In genomic region chr5:112212711-112213264, GRCm38 (mm10) we compare ENCODE assay signal across 17 mouse cellular contexts. TPM values are rescaled to one million over a fixed set of nuclear protein-coding genes. Genes with fewer than 3 reads are reported as not detected.
DNase-seq lines count a peak whose midpoint lies in the region; ATAC-seq and TF ChIP-seq lines count a peak whose summit lies in the region.
"Had no signal": no experiment of that assay in that cellular context is flagged by ENCODE, and none has a peak within 500 bp of the region (broad histone marks: within the 10 kb centered on the region; RNA-seq: fewer than 3 reads in every experiment).

No protein-coding gene starts in this region.

- H3K4me3 ChIP-seq in forebrain, embryonic 13.5 days: no peak overlapping the region
- no peak overlapping the region for H3K4me3 ChIP-seq in hindbrain, embryonic 14.5 days (replicated peaks; ENCODE audit: low read length)
- no peak overlapping the region for H3K4me3 ChIP-seq in midbrain, embryonic 14.5 days (replicated peaks; ENCODE audit: low read depth, low read length)
- H3K4me3 ChIP-seq in limb, embryonic 10.5 days: no peak overlapping the region

- peak overlapping the region; percentile 84; the same call in 1 of the 2 replicates for H3K27ac ChIP-seq in forebrain, embryonic 13.5 days
- peak overlapping the region; percentile 79 for H3K27ac ChIP-seq in hindbrain, embryonic 14.5 days
- peak overlapping the region; percentile 82 for H3K27ac ChIP-seq in midbrain, embryonic 14.5 days (replicated peaks; ENCODE audit: low read depth, low read length)
- H3K27ac ChIP-seq in limb, embryonic 10.5 days: no peak overlapping the region
- H3K27ac ChIP-seq: kidney, postnatal 0 days had no signal

- peak overlapping the region; percentile 29; the same call in 1 of the 2 replicates for H3K4me2 ChIP-seq in forebrain, embryonic 13.5 days
- no peak overlapping the region for H3K4me2 ChIP-seq in hindbrain, embryonic 14.5 days (replicated peaks)
- H3K4me2 ChIP-seq in midbrain, embryonic 14.5 days (ENCODE audit: low read length): peak overlapping the region; percentile 27

- WGBS in forebrain, embryonic 13.5 days: 58% methylated on average over 6 of the region's 6 CpGs
- WGBS in hindbrain, embryonic 14.5 days: 52% methylated on average over 6 of the region's 6 CpGs
- WGBS in midbrain, embryonic 14.5 days: 42% methylated on average over 6 of the region's 6 CpGs
- 81% methylated on average over 6 of the region's 6 CpGs for WGBS in limb, embryonic 10.5 days

- TF ChIP-seq CTCF in brain, embryonic 14.5 days (IDR thresholded peaks at IDR 0.05; ENCODE audit: borderline replicate concordance, extremely low read depth, insufficient read depth, insufficient read length): no peak

- H3K9ac ChIP-seq in forebrain, embryonic 13.5 days: no peak overlapping the region
- H3K9ac ChIP-seq in hindbrain, embryonic 14.5 days: no peak overlapping the region
- no peak overlapping the region; the same call in 1 of the 2 replicates for H3K9ac ChIP-seq in midbrain, embryonic 14.5 days (replicated peaks; ENCODE audit: low read length)

- peaks cover 52% of the 10 kb centered on the region for H3K4me1 ChIP-seq in forebrain, embryonic 13.5 days
- H3K4me1 ChIP-seq in hindbrain, embryonic 14.5 days (replicated peaks; ENCODE audit: control insufficient read depth, insufficient read depth, low read length): peaks cover 28% of the 10 kb centered on the region
- H3K4me1 ChIP-seq in midbrain, embryonic 14.5 days (ENCODE audit: control insufficient read depth, insufficient read depth, low read length): peaks cover 40% of the 10 kb centered on the region
- peaks cover 45% of the 10 kb centered on the region for H3K4me1 ChIP-seq in limb, embryonic 10.5 days

- H3K9me3 ChIP-seq in forebrain, embryonic 13.5 days (replicated peaks): no peaks in the 10 kb centered on the region
- no peaks in the 10 kb centered on the region for H3K9me3 ChIP-seq in hindbrain, embryonic 14.5 days (ENCODE audit: control insufficient read depth, low read length)
- no peaks in the 10 kb centered on the region for H3K9me3 ChIP-seq in midbrain, embryonic 14.5 days (ENCODE audit: control insufficient read depth, low read length)
- H3K9me3 ChIP-seq in limb, embryonic 10.5 days (replicated peaks): no peaks in the 10 kb centered on the region

- intact Hi-C loops in heart, postnatal 36 days (cut with DNase I): loop anchor here (5.0 kb wide), 1 partner anchor 215 kb away; no protein-coding TSS in a partner anchor

- no peaks in the 10 kb centered on the region for H3K27me3 ChIP-seq in forebrain, embryonic 13.5 days
- H3K27me3 ChIP-seq in hindbrain, embryonic 14.5 days (ENCODE audit: control insufficient read depth, insufficient read depth, low read length): no peaks in the 10 kb centered on the region
- no peaks in the 10 kb centered on the region for H3K27me3 ChIP-seq in midbrain, embryonic 14.5 days (ENCODE audit: control insufficient read depth, insufficient read depth, low read length)
- peaks cover 30% of the 10 kb centered on the region for H3K27me3 ChIP-seq in limb, embryonic 10.5 days (ENCODE audit: low read depth, poor library complexity, severe bottlenecking)

- no peak for ATAC-seq in forebrain, embryonic 13.5 days
- ATAC-seq in hindbrain, embryonic 14.5 days (ENCODE audit: low FRiP score): no peak
- no peak for ATAC-seq in midbrain, embryonic 14.5 days (ENCODE audit: low FRiP score, low TSS enrichment)

- peak; percentile 50 for DNase-seq in brain, embryonic 14.5 days (ENCODE audit: low read depth)
- DNase-seq in hindbrain, embryonic 14.5 days (ENCODE audit: low spot score): no peak
- DNase-seq in midbrain, embryonic 14.5 days: peak; percentile 64
- no peak for DNase-seq in natural killer cell, adult 2 months (ENCODE audit: low spot score in 2 of 2)
- no peak for DNase-seq in thymus, postnatal 14 days
- DNase-seq in limb, embryonic 10.5 days (ENCODE audit: low spot score): no peak
- no peak for DNase-seq in heart, postnatal 36 days
- DNase-seq: B cell, adult 2 months; cerebellum, adult 11 months; cerebellum, postnatal 36 days; heart, adult 18-20 months; layer of hippocampus, adult 9-11 months; lung, adult 2 months; right cerebral cortex, adult 18-20 months had no signal

- no peak for TF ChIP-seq POLR2A in brain, embryonic 14.5 days (IDR thresholded peaks at IDR 0.05; ENCODE audit: borderline replicate concordance, extremely low read depth, insufficient read depth, insufficient read length, poor library complexity, severe bottlenecking)

- H3K36me3 ChIP-seq in forebrain, embryonic 13.5 days (ENCODE audit: poor library complexity, severe bottlenecking): peaks cover 9% of the 10 kb centered on the region
- H3K36me3 ChIP-seq in hindbrain, embryonic 14.5 days (replicated peaks; ENCODE audit: control insufficient read depth, insufficient read depth): no peaks in the 10 kb centered on the region
- H3K36me3 ChIP-seq in midbrain, embryonic 14.5 days (ENCODE audit: control insufficient read depth, insufficient read depth, low read length): peaks cover 2% of the 10 kb centered on the region; the same call in 1 of the 2 replicates
- H3K36me3 ChIP-seq in limb, embryonic 10.5 days: no peaks in the 10 kb centered on the region

RNA-seq across cellular contexts. Expression of gene Cryba4, which starts 39.5 kb away (rescaled TPM):
- polyA plus RNA-seq in brain, embryonic 14.5 days (2012; rRNA removed): 1.00 and 1.6 TPM in 2 replicates
- polyA plus RNA-seq in forebrain, embryonic 13.5 days (2015; fragmentation: Nextera tagmentation; extraction: Ambion mirVana): 0.42 and 1.6 TPM in 2 replicates
- 1.6 and 3.2 TPM in 2 replicates for polyA plus RNA-seq in hindbrain, embryonic 14.5 days (2014; fragmentation: Nextera tagmentation; extraction: Ambion mirVana)
- 0.93 and 1.2 TPM in 2 replicates for polyA plus RNA-seq in midbrain, embryonic 14.5 days (2014; fragmentation: Nextera tagmentation; extraction: Ambion mirVana)
- 0.34 and 0.46 TPM in 2 replicates for polyA plus RNA-seq in limb, embryonic 10.5 days (2016; fragmentation: Nextera tagmentation; extraction: Ambion mirVana)
- 1 to 10 TPM; 6.0 to 9.8 TPM for total RNA-seq in heart, postnatal 36 days (2021)

RNA-seq across cellular contexts. Expression of gene Crybb1, which starts 42.8 kb away (rescaled TPM):
- 1.1 and 1.6 TPM in 2 replicates for polyA plus RNA-seq in brain, embryonic 14.5 days (2012; rRNA removed)
- 2.1 TPM in 2 replicates for polyA plus RNA-seq in forebrain, embryonic 13.5 days (2015; fragmentation: Nextera tagmentation; extraction: Ambion mirVana)
- polyA plus RNA-seq in hindbrain, embryonic 14.5 days (2014; fragmentation: Nextera tagmentation; extraction: Ambion mirVana): 3.6 and 3.9 TPM in 2 replicates
- 1.9 and 3.8 TPM in 2 replicates for polyA plus RNA-seq in midbrain, embryonic 14.5 days (2014; fragmentation: Nextera tagmentation; extraction: Ambion mirVana)
- not detected in 2 replicates for polyA plus RNA-seq in limb, embryonic 10.5 days (2016; fragmentation: Nextera tagmentation; extraction: Ambion mirVana)
- total RNA-seq in heart, postnatal 36 days (2021): 1 to 10 TPM in 1 of 2 experiments, under 1 TPM in 1; 0.80 to 3.4 TPM
- total RNA-seq: liver, adult 2 months had no signal
- polyA plus RNA-seq: liver, adult 2 months had no signal

Comparison
In these comparisons a context has a peak if more than half of its experiments do, and no peak if none do; other contexts are left out.
1. DNase-seq: peak in brain, embryonic 14.5 days (single experiment) and midbrain, embryonic 14.5 days (single experiment); none in hindbrain, embryonic 14.5 days (single experiment), natural killer cell, adult 2 months (0 of 2), thymus, postnatal 14 days (single experiment), limb, embryonic 10.5 days (single experiment) and heart, postnatal 36 days (0 of 2).